Comparison of ENCODE assay signal across 9 mouse cellular contexts in genomic region chr7:16507284-16507683, GRCm38 (mm10). TPM values are rescaled to one million over a fixed set of nuclear protein-coding genes. Genes with fewer than 3 reads are reported as not detected.
DNase-seq lines count a peak whose midpoint lies in the region; ATAC-seq and TF ChIP-seq lines count a peak whose summit lies in the region.
"Had no signal": no experiment of that assay in that cellular context is flagged by ENCODE, and none has a peak within 500 bp of the region (broad histone marks: within the 10 kb centered on the region; RNA-seq: fewer than 3 reads in every experiment).

No protein-coding gene starts in this region.

- 21% methylated on average over 3 of the region's 3 CpGs for WGBS in forebrain, embryonic 14.5 days
- 30% methylated on average over 3 of the region's 3 CpGs for WGBS in forebrain, embryonic 13.5 days
- 8% methylated on average over 3 of the region's 3 CpGs for WGBS in kidney, adult 2 months

- peak; percentile 58 for TF ChIP-seq CTCF in cortical plate, adult 2 months (IDR thresholded peaks at IDR 0.05; ENCODE audit: extremely low read depth, insufficient read depth, low read length)
- TF ChIP-seq CTCF in kidney, adult 2 months (conservative IDR thresholded peaks at IDR 0.05; ENCODE audit: insufficient read depth, insufficient read length, low read depth, low read length), result peak; percentile 87

- no peaks in the 10 kb centered on the region for H3K27me3 ChIP-seq in forebrain, embryonic 14.5 days (replicated peaks; ENCODE audit: control insufficient read depth, insufficient read depth, low read length)
- H3K27me3 ChIP-seq in forebrain, embryonic 13.5 days, result no peaks in the 10 kb centered on the region
- no peaks in the 10 kb centered on the region for H3K27me3 ChIP-seq in kidney, adult 2 months (replicated peaks; ENCODE audit: control insufficient read depth, insufficient read depth, low read length)
- H3K27me3 ChIP-seq: limb, embryonic 13.5 days had no signal

- ATAC-seq in forebrain, embryonic 14.5 days, result no peak
- no peak for ATAC-seq in forebrain, embryonic 13.5 days

- no peak overlapping the region for H3K9ac ChIP-seq in forebrain, embryonic 14.5 days (ENCODE audit: low read length)
- no peak overlapping the region for H3K9ac ChIP-seq in forebrain, embryonic 13.5 days
- H3K9ac ChIP-seq: limb, embryonic 13.5 days had no signal

- no peak for TF ChIP-seq POLR2A in cortical plate, adult 2 months (IDR thresholded peaks at IDR 0.05; ENCODE audit: extremely low read depth, insufficient read depth, low read length)
- TF ChIP-seq POLR2A in kidney, adult 2 months (IDR thresholded peaks at IDR 0.05; ENCODE audit: low read depth, low read length), result no peak

- peak; percentile 49 for DNase-seq in forebrain, embryonic 14.5 days (ENCODE audit: low spot score)
- DNase-seq in urinary bladder, postnatal 14 days (ENCODE audit: low spot score), result peak; percentile 65
- DNase-seq in urinary bladder, postnatal 4 days (ENCODE audit: low spot score in 2 of 2), result no peak
- peak; percentile 76 for DNase-seq in kidney, adult 2 months
- DNase-seq in lung, postnatal 4 days, result peak; percentile 61 to 78
- peak; percentile 75 for DNase-seq in thymus, postnatal 25 days

- no peaks in the 10 kb centered on the region for H3K9me3 ChIP-seq in forebrain, embryonic 14.5 days (replicated peaks; ENCODE audit: control insufficient read depth, low read length)
- H3K9me3 ChIP-seq in forebrain, embryonic 13.5 days (replicated peaks), result no peaks in the 10 kb centered on the region
- H3K9me3 ChIP-seq: limb, embryonic 13.5 days had no signal

- H3K36me3 ChIP-seq in forebrain, embryonic 14.5 days (ENCODE audit: control insufficient read depth, insufficient read depth, low read length), result peaks cover 63% of the 10 kb centered on the region
- H3K36me3 ChIP-seq in forebrain, embryonic 13.5 days (ENCODE audit: poor library complexity, severe bottlenecking), result peaks cover 82% of the 10 kb centered on the region
- H3K36me3 ChIP-seq in kidney, adult 2 months (ENCODE audit: control insufficient read depth, insufficient read depth, low read length), result peaks cover 2% of the 10 kb centered on the region

- no peak overlapping the region for H3K27ac ChIP-seq in forebrain, embryonic 14.5 days (ENCODE audit: low read depth, low read length)
- H3K27ac ChIP-seq in forebrain, embryonic 13.5 days, result no peak overlapping the region
- H3K27ac ChIP-seq in cortical plate, adult 2 months (ENCODE audit: insufficient read depth, low read length), result no peak overlapping the region
- no peak overlapping the region for H3K27ac ChIP-seq in kidney, adult 2 months (ENCODE audit: insufficient read depth, low read depth, low read length)
- H3K27ac ChIP-seq: limb, embryonic 13.5 days had no signal

- H3K4me2 ChIP-seq in forebrain, embryonic 14.5 days (ENCODE audit: low read length), result no peak overlapping the region
- H3K4me2 ChIP-seq in forebrain, embryonic 13.5 days, result no peak overlapping the region
- H3K4me2 ChIP-seq: limb, embryonic 13.5 days had no signal

- H3K4me1 ChIP-seq in forebrain, embryonic 14.5 days (ENCODE audit: control insufficient read depth, insufficient read depth, low read length), result no peaks in the 10 kb centered on the region
- H3K4me1 ChIP-seq in forebrain, embryonic 13.5 days, result no peaks in the 10 kb centered on the region
- no peaks in the 10 kb centered on the region for H3K4me1 ChIP-seq in cortical plate, adult 2 months (ENCODE audit: control insufficient read depth, insufficient read depth, low read length)
- 0 out of 2 replicates have a peak, but pooled peaks cover 5% of the 10 kb centered on the region for H3K4me1 ChIP-seq in kidney, adult 2 months (ENCODE audit: control insufficient read depth, insufficient read depth, low read length)
- H3K4me1 ChIP-seq: limb, embryonic 13.5 days had no signal

- H3K4me3 ChIP-seq in forebrain, embryonic 14.5 days (ENCODE audit: low read depth, low read length), result no peak overlapping the region
- H3K4me3 ChIP-seq in forebrain, embryonic 13.5 days, result no peak overlapping the region
- H3K4me3 ChIP-seq in cortical plate, adult 2 months (ENCODE audit: insufficient read depth, low read length), result no peak overlapping the region
- H3K4me3 ChIP-seq in kidney, adult 2 months (ENCODE audit: insufficient read depth, low read depth, low read length), result no peak overlapping the region
- H3K4me3 ChIP-seq: limb, embryonic 13.5 days had no signal

RNA-seq across cellular contexts. Expression of gene Npas1, which starts 29.8 kb away (rescaled TPM):
- polyA plus RNA-seq in forebrain, embryonic 14.5 days (2014; fragmentation: Nextera tagmentation; extraction: Ambion mirVana), result 2.4 and 3.4 TPM in 2 replicates
- 2.1 and 3.4 TPM in 2 replicates for polyA plus RNA-seq in forebrain, embryonic 13.5 days (2015; fragmentation: Nextera tagmentation; extraction: Ambion mirVana)
- 10.7 and 13.0 TPM in 2 replicates for polyA plus RNA-seq in cortical plate, adult 2 months (2012; rRNA removed)
- not detected in 2 replicates for polyA plus RNA-seq in kidney, adult 2 months (2012; rRNA removed)

RNA-seq across cellular contexts. Expression of gene Tmem160, which starts 54.7 kb away (rescaled TPM):
- polyA plus RNA-seq in forebrain, embryonic 14.5 days (2014; fragmentation: Nextera tagmentation; extraction: Ambion mirVana), result 67.2 and 75.4 TPM in 2 replicates
- polyA plus RNA-seq in forebrain, embryonic 13.5 days (2015; fragmentation: Nextera tagmentation; extraction: Ambion mirVana), result 55.7 and 56.4 TPM in 2 replicates
- polyA plus RNA-seq in cortical plate, adult 2 months (2012; rRNA removed), result 105 and 115 TPM in 2 replicates
- polyA plus RNA-seq in kidney, adult 2 months (2012; rRNA removed), result 112 and 125 TPM in 2 replicates

Comparison
In these comparisons a context has a peak if more than half of its experiments do, and no peak if none do; other contexts are left out.
1. DNase-seq: peak in forebrain, embryonic 14.5 days (single experiment), urinary bladder, postnatal 14 days (single experiment), kidney, adult 2 months (single experiment), lung, postnatal 4 days (2 of 2) and thymus, postnatal 25 days (single experiment); none in urinary bladder, postnatal 4 days (0 of 2).